Mouse (Mus musculus) neural tube, embryonic 12.5 days (tissue): ENCODE data around the gene 6030498E09Rik. TPM values are rescaled to one million over a fixed set of nuclear protein-coding genes. Genes with fewer than 3 reads are reported as not detected.

Source experiments
- microRNA-seq: library from miRNA; unstranded; fragments of <30 nt; microRNA quantifications from one replicate; pipeline ENCODE4, GENCODE M21; 2017
- polyA plus RNA-seq: library from polyadenylated mRNA; unstranded; fragments of >200 nt; fragmentation: Nextera tagmentation; extraction: Ambion mirVana; gene quantifications from 2 replicates; pipeline ENCODE4 v1.2.1, GENCODE M21; 2016

The 6030498E09Rik gene
- polyA plus RNA-seq, 1 experiment from 2014 or later = not detected

Small RNAs within 50 kb of the gene (microRNA-seq; reads per million reads assigned to microRNA genes)
- not detected for gene Gm25642

Other genes with a start within 250 kb of the 6030498E09Rik start
- gene Cul4b, start 196.5 kb upstream of the 6030498E09Rik start, polyA plus RNA-seq = 25.9 and 29.8 TPM in 2 replicates
- gene Mcts1, start 172.1 kb upstream of the 6030498E09Rik start, polyA plus RNA-seq = 138 and 143 TPM in 2 replicates
- gene C1galt1c1, start 137.6 kb upstream of the 6030498E09Rik start, polyA plus RNA-seq = 26.3 and 29.2 TPM in 2 replicates